Mouse (Mus musculus) MEL-GATA-1-ER (cell line): Measurements from ENCODE around the gene Neu2.
"Not testable (repeated sequence)": the region's sequence is repeated elsewhere in the genome, so short reads cannot be mapped to it uniquely, and the experiment has no call there.

ENCODE experiments used
- DNase-seq: peaks from one replicate; pipeline ENCODE4 v3.0.0-alpha.2; 2012; ENCODE audit warnings: low read depth; ENCODE audit errors: extremely low read depth

The Neu2 gene

DNA sequence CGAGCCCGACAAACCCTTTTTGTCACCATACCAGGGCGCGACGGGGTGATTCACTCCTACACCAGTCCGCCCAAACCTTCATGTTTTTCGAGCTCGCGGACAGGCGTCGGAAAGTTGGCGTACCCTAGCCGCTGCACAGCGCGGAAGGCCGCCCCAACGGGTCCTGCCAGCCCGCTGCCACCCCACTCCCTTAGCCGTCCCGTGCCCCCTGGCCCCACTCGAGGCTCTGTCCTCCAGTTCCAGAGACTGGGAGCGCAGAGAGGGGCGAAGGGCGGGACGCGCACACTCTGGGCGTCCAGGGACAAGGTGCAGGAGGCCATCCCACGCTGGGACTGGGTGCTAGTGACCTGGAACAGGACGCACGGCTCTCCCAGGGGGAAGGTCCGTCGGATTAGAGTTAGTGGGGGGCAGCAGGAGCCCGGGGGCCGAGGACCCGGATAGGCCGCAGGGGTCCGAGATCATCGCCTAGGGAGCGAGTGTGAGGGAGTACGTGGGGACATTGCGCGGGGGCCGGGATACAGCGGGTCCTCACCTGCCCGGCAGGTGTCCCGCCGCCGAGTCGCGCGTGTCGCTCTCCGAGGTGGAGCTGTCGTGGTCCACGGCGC is at the start of gene Neu2:
Gene Neu2, plus strand, starts transcription at position 329 of the 605 bp plus-strand sequence.
- no peak for DNase-seq

DNA sequence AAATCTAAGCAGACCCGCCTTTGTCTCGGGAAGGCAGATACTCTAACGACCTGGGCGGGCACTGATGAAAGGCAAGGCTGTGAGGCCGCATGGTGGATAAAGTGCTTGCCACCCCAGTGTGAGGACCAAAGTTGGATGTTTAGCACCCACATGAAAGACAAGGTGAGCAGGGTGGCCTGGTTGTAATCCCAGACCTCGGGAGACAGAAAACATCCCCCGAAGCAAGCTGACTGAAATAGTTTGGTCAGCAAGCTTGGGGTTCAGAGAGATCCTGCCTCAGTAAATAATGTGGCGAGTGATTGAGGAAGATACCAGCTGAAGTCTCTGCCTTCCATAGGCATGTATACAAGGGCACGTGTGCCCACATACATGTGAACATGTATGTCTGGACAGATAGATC is 42.2 kb upstream of the Neu2 start:
- no peak for DNase-seq

DNA sequence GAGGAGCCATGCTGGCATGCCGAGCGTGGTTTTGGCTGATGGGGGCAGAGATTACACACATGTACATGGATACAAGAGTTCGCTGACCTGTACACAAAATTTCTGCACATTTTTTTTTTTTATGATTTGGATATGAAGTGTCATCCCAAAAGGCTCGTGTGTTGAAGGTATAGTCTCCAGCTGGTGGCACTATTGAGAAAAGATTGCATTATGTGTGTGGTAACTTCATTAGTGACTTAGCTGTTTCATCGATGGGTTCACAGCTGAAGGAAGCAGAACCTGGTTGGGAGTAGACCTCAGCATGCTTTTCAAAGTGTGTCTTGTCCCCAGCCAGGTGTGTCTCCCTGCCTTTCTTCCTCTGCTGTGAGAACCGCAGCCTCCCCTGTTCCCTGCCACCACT is 41.4 kb upstream of the Neu2 start:
- no peak for DNase-seq

DNA sequence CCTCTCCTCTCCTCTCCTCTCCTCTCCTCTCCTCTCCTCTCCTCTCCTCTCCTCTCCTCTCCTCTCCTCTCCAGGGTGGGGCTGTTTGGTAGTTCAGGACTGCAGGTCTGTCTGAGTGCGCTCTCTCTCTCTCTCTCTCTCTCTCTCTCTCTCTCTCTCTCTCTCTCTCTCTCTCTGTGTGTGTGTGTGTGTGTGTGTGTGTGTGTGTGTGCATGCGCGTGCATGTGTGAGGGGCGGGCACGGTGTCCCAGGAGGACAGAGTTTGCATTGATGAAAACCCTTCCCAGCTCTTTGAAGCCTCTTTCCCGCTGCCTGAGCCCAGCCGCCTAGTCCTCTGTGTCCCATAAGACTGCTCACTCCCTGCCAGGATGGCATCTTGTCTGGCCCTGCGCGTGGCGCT is 39.7 kb upstream of the Neu2 start, which contains the start of gene Snorc:
Gene Snorc, plus strand, starts transcription at position 301 of the 400 bp plus-strand sequence.
- DNase-seq: not testable (repeated sequence)

DNA sequence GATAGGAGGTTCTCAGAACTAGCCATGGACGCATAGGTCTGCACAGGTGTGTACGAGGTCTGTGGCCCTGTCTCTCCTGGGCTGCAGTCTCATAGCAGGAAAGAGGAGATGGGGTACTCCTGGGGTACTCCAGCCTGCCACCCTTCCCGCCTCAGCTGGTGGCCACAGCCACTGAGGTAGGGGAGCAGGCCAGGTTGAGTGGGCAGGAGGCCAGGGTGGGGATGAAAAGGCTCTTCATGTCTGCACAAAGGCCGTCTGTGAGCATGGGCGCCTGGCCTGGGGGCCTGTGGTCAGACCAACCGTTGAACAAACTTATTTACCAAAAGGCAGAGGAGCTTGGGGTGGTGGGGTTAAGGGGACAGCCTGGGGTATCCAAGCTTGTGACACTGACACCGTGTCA is 37.8 kb upstream of the Neu2 start:
- DNase-seq: no peak

DNA sequence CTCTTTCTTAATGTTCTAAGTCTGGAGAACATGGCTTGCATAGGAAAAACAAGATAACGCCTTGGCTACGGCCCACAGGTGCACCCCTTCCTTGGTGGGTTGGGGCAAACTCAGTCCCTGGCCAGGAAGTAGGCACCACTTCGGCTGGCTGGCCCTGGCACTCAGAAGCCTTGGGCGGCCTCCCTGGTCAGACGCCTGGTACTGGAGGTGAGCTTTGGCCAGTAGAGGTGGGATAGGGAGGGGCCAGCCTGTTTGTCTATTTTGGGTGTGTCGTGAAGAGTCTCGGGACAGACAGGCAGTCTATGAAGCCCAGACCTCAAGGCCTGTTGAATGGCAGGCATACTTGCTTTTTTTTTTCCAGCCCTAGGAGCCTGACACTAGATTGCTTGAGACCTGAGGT is 37.1 kb upstream of the Neu2 start:
- no peak for DNase-seq

DNA sequence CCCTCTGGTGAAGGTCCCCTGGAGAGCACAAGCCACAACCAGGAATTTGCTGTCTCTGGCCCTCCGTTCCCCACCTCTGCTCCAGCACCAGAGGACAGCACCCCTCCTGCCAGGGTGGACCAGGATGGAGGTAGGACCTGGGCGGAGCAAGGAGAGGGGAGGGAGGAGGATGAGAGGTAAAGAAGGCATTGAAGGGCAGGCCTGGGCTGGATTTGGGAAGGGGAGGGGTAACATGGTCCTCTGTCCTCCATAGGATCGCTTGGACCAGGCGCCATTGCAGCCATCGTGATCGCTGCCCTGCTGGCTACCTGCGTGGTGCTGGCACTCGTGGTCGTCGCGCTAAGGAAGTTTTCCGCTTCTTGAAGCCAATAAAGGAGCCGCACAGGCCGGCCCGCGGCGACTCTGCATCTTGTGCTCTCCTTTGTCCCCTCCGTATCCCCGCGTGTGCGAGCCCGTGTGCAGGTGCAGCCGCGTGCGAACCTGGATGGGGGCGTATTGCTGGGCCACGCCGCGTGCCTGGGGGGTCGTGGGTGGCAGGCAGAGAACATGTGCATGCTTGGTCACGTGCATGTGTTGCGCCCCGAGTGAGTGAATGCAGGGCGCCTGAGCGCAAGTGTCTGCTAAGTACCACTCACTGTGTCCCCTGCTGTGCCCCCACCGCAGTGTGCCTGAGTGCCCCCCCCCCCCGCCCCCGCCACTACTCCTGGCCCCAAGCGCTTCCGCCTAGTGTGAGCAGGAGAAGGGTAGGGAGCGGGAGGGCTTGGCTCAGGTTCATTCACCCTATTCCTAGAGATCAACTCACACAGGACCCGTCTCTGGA is 34.4 kb upstream of the Neu2 start:
- DNase-seq: no peak

DNA sequence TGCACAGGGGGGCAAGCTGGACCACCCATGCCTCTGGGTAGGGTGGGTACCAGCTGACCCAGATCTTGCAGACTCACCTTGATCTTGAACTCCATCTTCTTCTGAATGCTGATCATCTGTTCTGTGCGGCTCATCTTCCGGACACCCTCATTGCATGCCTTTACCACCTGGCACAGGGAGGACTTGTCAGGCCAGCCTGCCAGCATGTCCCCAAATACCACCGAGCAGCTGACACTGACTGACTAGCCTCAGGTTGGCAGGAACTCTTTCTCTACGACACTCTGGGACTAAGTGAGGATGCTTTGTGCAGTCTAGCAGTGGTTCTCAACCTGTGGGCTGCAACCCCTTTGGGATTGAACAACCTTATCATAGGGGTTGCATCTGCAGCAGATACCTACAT is 27.1 kb upstream of the Neu2 start:
- DNase-seq: no peak

DNA sequence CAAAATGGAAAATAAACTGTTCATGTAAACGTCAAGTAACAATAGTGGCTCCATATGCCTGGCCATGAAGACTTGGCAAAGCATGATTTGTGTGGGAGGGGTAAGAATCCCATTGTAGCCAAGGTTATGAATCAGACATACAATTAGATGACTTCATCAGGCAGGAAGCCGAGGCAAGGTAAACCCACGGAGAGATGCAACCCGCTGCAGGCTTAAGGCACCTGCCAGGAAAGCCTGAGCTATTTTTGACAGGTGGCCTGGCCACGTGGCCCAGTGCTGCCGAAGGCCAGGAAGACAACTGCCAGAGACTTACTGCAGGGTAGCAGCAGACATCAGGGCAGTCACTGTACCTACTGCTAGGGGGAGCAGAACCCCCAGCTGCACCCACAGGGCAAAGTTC is 23.3 kb upstream of the Neu2 start:
- no peak for DNase-seq

DNA sequence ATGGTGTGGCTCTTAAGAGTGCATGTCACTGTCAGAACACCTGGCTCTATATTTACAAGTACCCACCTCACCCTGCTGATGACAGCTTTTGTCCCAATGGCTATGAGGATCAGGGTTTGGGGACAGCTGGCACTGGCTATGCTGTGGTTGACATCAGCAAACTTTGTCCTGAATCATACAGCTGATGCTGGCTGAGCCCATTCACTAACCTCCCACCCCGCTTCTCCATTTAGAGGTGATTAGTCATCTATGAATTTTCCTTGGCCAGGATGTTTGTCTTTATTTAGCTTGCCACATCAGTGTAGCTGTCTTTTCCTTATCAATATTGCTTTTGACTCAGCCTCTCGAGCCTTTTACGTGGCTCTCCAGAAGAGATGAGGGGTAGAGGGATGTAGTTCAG is 17.4 kb upstream of the Neu2 start:
- DNase-seq: no peak

DNA sequence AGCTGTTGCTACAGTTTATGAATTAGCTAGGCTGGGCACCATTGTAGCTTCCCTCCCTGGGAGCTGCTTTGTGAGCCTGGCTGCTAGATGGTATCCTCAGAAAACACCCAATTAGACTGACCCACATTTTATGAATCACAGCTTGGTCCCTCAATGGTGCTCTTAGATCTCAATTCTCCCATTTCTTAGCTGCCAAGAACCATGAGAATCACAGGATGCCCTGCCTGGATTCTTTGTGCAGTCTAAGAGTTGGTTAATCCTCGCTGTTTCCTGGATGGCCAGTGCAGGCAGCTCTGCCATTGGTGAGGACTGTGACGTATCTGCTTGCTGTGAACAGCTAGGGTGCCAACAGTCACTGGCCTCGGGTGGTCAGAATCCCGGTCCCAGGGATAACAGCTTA is 16.1 kb upstream of the Neu2 start:
- no peak for DNase-seq

DNA sequence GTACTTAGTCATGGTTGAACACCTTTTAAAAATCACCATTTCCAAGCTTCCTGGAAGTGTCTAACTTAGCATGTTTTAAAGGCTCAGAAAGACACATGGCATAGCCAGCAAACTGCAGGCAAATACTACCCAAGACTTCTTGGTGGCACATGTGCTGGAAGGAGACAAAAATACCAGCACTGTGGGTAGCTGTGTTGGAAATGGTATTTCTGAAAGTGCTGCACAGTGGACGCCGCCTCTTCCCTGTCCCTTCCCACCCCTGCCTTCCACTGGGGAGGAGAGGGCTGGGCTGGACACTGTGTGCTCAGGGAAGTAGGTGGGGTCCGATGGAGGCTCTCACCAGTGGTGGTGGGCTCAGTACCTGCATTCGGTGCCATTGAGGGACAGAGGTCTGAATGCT is 4.2 kb upstream of the Neu2 start:
- no peak for DNase-seq

DNA sequence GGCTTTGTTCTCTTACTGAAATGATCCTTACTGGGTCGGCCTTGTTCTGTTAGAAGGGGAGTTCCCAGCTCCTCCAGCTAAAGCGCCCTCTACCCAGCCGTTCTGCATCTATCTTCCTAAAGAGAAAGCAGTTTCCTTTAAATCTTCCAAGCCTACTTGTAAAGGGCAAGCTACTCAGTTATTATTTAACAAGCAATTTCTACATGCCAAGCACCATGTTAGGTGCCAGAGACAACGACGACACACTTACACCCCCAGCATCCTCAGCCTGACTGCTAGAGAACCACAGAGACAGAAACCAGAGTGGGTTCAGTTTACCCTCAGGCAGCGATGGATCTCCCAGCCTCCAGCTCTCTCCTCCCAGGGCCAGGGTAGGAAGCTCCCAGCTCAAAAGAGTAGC is 1.8 kb upstream of the Neu2 start:
- DNase-seq: no peak

DNA sequence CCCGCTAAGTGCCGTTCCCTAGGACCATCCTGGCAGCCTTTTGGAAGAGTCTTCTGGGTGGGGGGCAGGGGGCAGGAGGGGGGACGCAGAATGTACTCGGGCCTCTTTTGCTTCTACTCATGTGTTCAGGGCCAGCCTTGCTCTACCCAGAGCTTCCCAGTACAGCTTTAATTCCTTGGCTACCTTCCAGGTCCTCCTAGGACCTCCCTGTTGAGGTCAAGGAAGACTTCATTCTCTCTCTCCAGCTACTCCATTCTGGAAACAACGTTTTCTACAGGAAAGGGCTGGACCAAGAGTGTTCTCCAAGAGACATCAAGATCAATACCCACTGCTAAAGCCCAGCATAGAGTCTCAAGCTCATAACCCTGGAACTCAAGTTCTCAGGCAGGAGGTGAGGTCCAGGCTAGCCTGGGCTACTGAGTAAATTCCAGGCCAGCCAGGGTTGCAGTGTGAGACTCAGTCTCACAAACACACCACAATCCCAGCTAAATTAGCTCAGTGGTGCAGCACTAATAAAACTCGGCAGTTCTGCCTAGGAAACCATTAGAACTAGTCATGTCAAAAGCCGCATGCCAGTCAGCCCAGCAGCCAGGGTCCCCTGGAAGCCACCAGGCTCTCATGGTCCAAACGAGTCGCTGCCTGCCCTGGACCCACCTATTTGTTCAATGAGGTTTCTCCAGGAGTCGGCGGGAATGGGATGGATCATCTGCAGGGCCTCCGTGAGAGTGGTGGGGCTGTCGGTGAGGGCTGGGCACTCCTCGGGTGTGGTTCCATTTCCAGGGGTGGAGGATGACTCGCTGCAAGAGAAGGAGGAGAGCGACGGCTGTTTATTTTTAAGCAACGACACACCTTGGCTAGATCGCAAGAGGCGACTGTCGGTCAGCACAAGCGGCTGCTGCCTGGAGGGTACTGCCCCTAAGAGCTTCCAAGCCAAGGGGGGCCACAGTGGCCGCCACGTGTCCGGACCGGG is 813 bp upstream of the Neu2 start:
- DNase-seq: no peak

DNA sequence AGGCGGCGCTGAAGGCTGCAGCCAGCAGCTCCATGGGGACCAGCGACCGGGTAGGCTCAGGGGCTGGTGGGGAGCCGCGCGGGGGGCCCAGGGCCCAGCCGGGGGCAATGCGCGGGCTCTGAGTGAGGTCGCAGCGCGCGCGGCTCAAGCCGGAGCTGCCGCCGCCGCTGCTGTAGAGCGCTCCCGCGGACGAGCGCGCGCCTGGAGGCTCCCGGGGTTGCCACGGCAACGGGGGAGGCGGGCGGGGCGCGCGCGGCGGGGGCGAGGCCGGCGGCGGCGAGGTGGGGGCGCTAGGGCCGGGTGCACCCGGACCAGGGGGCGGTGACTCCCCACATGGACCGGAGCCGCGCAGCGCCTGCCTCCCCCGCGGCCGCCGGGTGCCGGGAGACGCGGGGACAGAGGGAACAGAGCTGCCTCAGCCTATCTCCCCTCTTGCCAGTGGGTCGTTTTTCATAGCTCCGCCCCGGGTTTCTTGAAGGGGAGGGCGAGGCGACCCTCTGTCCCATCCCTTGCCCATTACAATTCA is 540 bp downstream of the Neu2 start:
- DNase-seq: no peak

DNA sequence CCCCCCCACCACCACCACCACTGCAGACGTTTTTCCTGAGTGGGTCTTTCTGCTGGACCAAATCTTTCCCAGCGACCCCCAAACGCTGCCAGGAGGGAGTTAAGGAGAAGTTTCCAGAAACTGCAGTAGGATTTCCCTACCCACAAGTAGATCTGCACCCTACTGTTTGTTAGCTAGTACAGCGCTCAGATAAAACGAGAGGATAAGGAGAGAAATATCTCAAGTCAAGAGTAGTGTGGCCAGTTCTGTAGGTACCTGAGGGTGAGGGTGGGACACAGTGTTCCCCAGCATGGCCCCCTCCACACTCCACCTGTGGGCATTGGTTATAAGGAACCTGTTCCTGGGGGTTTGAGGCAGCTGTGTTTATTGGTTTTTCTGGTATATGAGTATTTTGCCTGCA is 1.2 kb downstream of the Neu2 start:
- no peak for DNase-seq

DNA sequence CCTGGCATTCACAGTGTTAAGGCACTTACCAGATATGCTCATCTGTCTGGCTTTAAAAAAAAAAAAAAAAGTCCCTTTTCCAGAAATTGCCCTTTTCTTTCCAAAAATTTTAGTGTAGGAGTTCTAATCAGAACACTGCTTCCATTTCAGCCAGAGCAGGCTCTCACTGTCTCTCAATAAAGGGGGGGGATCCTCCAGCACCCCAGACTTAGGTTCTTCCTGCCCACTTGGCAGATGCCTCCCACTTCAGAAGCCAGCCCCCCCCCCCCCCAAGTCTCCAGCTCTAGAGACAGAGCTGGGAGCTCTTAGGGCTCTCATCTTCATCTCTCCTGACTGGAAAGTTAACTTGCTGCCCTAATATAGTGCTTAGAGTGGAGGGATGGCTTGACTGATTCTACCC is 10.8 kb downstream of the Neu2 start:
- no peak for DNase-seq

DNA sequence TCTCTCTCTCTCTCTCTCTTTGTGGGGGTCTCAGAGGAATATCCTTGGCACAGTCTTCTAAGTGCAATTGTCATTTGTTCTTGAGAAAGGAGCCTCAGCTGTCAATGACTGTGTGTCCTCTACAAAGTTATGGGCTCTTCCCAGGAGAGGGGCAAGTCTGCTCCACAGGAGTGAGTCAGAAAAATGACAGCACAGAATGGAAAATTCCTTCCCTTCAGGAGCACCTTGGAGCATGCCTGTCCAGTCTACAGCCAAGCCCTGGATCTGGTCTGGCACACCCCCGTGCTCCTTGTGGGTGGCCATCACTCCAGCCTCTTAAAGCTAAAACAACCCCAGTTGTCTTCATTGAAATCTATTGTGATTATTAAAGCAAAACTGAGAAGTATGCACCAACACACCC is 11.8 kb downstream of the Neu2 start:
- no peak for DNase-seq

DNA sequence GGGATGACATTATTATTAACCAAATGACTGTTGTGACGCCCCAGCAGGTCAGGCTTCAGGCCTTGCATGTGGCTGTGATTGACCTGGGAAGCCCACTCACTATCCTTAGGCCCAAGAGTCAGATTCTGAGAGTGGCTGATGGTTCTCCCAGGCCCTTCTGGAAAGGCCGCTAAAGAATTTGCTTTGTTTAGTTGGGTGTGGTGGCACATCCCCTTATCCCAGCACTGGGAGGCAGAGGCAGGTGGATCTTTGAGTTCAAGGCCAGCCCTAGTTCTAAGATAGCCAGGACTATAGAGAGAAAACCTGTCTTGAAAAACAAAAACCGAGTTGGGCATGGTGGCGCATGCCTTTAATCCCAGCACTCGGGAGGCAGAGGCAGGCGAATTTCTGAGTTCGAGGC is 15.4 kb downstream of the Neu2 start:
- DNase-seq: no peak

DNA sequence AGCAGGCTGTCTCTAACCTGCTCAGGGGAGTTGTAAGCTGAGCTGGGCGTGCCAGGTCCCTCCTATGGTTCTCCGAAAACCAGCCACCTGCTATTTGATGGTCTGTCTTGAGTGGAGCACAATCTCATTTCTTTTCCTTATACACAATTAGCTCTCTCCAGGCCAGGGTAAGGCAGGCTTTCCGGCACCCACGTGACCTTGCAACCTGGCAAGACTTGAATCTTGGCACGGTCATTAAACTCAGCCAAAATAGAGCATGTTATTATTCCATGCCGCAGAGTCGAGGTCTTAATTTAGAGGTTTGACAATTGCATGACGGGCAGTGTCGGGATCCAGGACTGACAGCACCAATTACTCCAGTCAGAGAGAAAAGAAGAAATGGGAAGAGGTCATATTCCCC is 17.5 kb downstream of the Neu2 start:
- no peak for DNase-seq

DNA sequence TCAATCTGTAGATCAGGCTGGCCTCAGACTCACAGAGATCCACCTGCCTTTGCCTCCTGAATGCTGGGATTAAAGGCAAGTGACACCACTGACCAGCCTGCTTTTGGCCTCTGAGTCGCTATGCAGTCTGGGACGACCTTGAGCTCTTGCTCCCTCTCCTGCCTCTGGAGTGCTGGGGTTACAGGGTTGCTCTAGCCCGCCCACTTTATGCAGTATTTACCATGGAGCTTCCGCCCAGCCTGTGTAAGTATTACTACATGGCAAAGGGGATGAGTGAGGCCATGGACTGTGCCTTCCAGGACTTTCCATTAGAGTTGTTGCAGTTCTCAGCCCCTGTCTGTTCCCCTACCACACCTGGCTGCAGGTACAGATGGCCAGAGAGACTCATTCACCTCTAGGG is 22.7 kb downstream of the Neu2 start:
- DNase-seq: no peak

DNA sequence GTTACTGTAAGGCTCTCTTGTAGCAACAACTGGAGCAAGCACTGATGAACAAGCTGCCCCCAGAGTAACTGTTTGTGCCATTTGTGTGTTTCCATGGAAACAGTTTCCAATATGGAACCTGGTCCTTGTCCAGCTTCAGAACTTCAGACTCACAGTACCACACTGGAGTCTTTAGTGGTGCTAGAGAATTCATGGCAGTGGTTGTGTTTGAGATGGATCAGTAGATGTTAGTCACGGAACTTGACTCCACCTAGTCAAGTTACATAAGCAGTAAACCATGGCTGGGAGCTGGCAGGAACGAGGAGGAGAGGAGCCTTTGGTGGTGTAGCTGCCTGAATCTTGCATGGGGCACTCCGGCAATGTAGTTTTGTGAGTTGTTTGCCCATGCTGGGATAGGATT is 24.4 kb downstream of the Neu2 start:
- DNase-seq: no peak
